Mouse (Mus musculus) bone marrow, adult 2 months (tissue): ENCODE measurements around the gene H2-M5. TPM values are rescaled to one million over a fixed set of nuclear protein-coding genes. Genes with fewer than 3 reads are reported as not detected.
"Not testable (repeated sequence)": the region's sequence is repeated elsewhere in the genome, so short reads cannot be mapped to it uniquely, and the experiment has no call there.

Experiments used
- H3K27ac ChIP-seq: fragments of 200-500 bp; 2 replicates; pipeline ENCODE4 v1.5.1; 2012; ENCODE audit warnings: low read depth, mild to moderate bottlenecking, control low read depth, inconsistent platforms, low read length; ENCODE audit not compliant: control insufficient read depth, poor library complexity, insufficient read depth
- H3K4me1 ChIP-seq: fragments of 200-500 bp; 2 replicates; pipeline ENCODE4 v1.6.1; 2011; ENCODE audit warnings: low read length; ENCODE audit not compliant: control insufficient read depth, insufficient read depth
- H3K4me3 ChIP-seq: fragments of 200-500 bp; replicated peaks from 2 replicates; pipeline ENCODE3; 2011; ENCODE audit warnings: mild to moderate bottlenecking, low read depth, low read length, control low read depth; ENCODE audit not compliant: control insufficient read depth
- CTCF ChIP-seq: fragments of 200-500 bp; IDR thresholded peaks from 2 replicates; pipeline ENCODE4 v1.5.1; 2011; ENCODE audit warnings: low read length, control low read depth; ENCODE audit not compliant: control insufficient read depth, insufficient read depth
- POLR2A ChIP-seq: fragments of 200-500 bp; IDR thresholded peaks from 2 replicates; pipeline ENCODE4 v1.6.1; 2011; ENCODE audit warnings: low read depth, mild to moderate bottlenecking, control low read depth, low read length, borderline replicate concordance; ENCODE audit not compliant: control insufficient read depth
- WGBS: fragments of 180-500 bp; shearing (Covaris S2); methylation state at CpG from one replicate; pipeline ENCODE4 v1.1.7; 2018; 5-methylcytosine and 5-hydroxymethylcytosine counted together
- polyA plus RNA-seq: library from polyadenylated mRNA; stranded (reverse); fragments of >200 nt; gene quantifications from 2 replicates; pipeline ENCODE4 v1.2.4, GENCODE M21; 2011; ENCODE audit warnings: low replicate concordance; ENCODE audit not compliant: missing spikeins, insufficient read depth, insufficient read length

The H2-M5 gene
- polyA plus RNA-seq, result 5.6 and 15.2 TPM in 2 replicates

DNA sequence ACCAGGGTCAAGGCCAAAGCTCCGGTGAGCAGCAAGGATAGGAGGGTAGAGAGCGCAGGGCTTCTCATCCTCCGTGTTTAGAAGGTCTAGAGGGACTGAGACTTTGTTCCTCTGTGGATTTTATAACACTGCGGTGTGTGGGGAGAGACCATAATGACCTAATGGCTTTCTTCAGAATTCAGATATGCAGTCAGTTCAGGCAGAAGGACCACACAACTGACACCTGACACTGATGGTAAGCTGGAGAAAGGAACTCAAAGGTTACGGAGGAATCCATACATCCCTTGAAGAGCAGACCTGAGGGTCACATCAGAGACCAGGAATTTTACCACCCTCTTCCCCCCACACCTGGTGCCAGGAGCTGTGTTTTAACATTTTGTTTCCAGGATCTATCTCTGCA is at the start of gene H2-M5:
H2-M5 (minus strand) TSS at position 101 of the 400 bp plus-strand sequence.
- TF ChIP-seq POLR2A (no peak), CTCF (no peak)
- no peak within 1 kb of the TSS for H3K27ac ChIP-seq
- H3K4me1 ChIP-seq, result no peaks in the 10 kb centered on the region
- WGBS, result 78% methylated on average over 5 of the region's 5 CpGs
- no peak within 1 kb of the TSS for H3K4me3 ChIP-seq

- WGBS, result 70% methylated on average over 8 of the region's 8 CpGs
- TF ChIP-seq CTCF, result no peak
- no peak for TF ChIP-seq POLR2A
- Histone ChIP-seq H3K4me3 (no peak overlapping the region), H3K4me1 (no peaks in the 10 kb centered on the region), H3K27ac (no peak overlapping the region)
Observed at GRCm38 (mm10) chr17:37029162-37029561, 39.8 kb upstream of the H2-M5 start.

DNA sequence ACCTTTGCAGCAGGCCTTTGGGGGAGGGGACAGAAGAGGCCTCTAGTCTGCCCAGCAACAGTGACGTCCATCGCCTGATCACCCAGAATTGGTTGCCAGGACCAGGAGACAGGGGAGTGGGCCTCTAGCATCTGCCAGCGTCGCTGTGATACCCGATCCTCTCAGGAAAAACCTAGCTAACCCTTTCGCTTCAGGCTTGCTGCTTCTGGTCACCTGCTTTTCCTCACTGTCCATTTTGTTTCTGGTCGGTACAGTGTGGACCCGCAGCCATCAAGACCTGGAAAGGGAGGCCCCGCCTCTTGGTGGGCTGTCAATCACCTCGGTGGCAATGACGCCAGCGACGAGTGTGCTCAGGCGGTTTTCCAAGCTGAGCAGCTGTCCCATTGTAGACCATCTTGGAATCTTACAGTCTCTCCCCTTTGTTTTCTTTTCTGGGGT is 39.4 kb upstream of the H2-M5 start:
- peak overlapping the region; percentile 55 for H3K4me3 ChIP-seq
- H3K27ac ChIP-seq, result no peak overlapping the region
- H3K4me1 ChIP-seq, result no peaks in the 10 kb centered on the region
- under 1% methylated on average over 14 of the region's 14 CpGs for WGBS
- TF ChIP-seq POLR2A (no peak), CTCF (no peak)

- no peak overlapping the region for H3K4me3 ChIP-seq
- WGBS, result 53% methylated on average over 10 of the region's 10 CpGs
- H3K27ac ChIP-seq, result no peak overlapping the region
Observed at GRCm38 (mm10) chr17:37028212-37028611, 38.9 kb upstream of the H2-M5 start.

DNA sequence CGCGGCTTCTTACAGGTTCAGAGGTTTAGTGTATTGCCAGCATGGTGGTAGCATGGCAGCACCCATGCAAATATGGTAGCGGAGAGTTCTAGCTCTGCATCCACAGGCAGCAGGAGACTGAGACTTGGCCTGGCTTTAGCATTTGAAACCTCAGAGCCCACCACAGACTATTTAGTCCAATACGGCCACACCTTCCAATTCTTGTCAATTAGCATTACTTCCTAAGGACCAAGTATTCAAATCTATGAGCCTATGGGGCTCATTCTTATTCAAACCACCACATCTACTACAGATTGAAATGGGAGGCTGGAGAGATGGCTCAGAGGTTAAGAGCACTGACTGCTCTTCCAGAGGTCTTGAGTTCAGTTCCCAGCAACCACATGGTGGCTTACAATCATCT is 38.1 kb upstream of the H2-M5 start:
- 85% methylated on average over 4 of the region's 4 CpGs for WGBS
- H3K4me3 ChIP-seq, result no peak overlapping the region
- TF ChIP-seq POLR2A, result no peak
- TF ChIP-seq CTCF, result no peak
- H3K4me1 ChIP-seq, result no peaks in the 10 kb centered on the region
- no peak overlapping the region for H3K27ac ChIP-seq

More at GRCm38 (mm10) chr17:37028212-37028611, 38.9 kb upstream of the H2-M5 start:
- no peak for TF ChIP-seq POLR2A
- TF ChIP-seq CTCF, result no peak
- no peaks in the 10 kb centered on the region for H3K4me1 ChIP-seq

DNA sequence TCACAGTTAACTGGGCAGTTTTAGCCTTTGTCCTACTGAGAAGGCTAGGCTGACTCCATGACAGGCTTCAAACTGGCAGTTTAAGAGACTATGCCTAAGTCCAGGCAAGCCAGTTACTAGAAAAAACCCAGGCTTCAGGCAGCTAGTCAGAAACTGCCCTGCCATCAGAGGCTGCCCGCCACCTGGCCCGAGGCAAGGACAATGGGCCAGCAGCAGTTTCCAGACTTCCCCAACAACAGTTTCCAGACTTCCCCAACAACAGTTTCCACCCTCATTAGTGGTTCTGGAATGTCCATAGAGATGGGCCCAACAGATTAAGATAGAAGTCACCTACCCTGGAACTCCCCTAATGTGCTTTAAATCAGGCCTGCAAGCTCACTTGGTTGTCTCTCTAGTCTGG is 37.1 kb upstream of the H2-M5 start:
- Histone ChIP-seq H3K27ac (no peak overlapping the region), H3K4me1 (no peaks in the 10 kb centered on the region), H3K4me3 (no peak overlapping the region)
- no peak for TF ChIP-seq CTCF
- no peak for TF ChIP-seq POLR2A
- 84% methylated on average over 2 of the region's 2 CpGs for WGBS

GRCm38 (mm10) chr17:37022628-37023576 is 33.6 kb upstream of the H2-M5 start, which contains the start of gene Mog:
Gene Mog (minus strand): TSS chr17:37023398.
- TF ChIP-seq POLR2A (no peak), CTCF (no peak)
- no peaks in the 10 kb centered on the region for H3K4me1 ChIP-seq
- H3K27ac ChIP-seq, result no peak within 1 kb of the TSS
- H3K4me3 ChIP-seq, result no peak within 1 kb of the TSS
- WGBS, result 53% methylated on average over 9 of the region's 9 CpGs

- not testable (repeated sequence) for H3K27ac ChIP-seq, H3K4me1 ChIP-seq, H3K4me3 ChIP-seq
- WGBS, result 84% methylated on average over 5 of the region's 5 CpGs
Observed at GRCm38 (mm10) chr17:37019242-37019641, 29.9 kb upstream of the H2-M5 start.
